In the genomic region with DNA sequence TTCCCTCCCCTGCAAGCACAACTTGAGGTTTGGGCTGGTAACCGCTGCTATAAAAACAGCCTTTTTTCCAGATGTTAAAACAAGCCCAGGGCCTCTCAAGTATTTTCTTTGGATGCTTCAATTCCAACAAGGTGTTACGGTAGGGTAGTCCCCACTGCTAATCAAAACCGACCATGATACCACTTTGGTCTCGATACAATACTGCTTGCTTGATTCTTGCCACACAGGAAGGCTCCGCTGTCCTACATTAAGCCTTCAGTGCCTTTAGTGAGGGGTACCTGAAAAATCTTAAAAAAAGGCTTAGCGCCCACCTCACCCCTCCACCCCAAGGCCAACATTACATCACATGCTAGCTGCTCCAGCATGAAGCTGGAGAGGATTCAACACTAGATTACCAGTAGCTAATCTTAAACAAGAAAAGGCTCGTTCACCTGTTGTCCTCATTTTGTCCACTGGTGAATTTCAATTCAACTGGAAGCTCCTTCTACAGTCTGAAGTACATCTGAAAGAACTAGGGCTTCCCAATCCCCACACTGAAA, we compare ENCODE assay signal across 8 mouse cellular contexts. TPM values are rescaled to one million over a fixed set of nuclear protein-coding genes. Genes with fewer than 3 reads are reported as not detected.
DNase-seq lines count a peak whose midpoint lies in the region; ATAC-seq and TF ChIP-seq lines count a peak whose summit lies in the region.

No protein-coding gene starts in this region.

- H3K4me1 ChIP-seq in forebrain, embryonic 11.5 days (replicated peaks; ENCODE audit: control insufficient read depth, insufficient read depth, low read length), result peaks cover 17% of the 10 kb centered on the region; the same call in 1 of the 2 replicates
- H3K4me1 ChIP-seq in limb, embryonic 14.5 days (ENCODE audit: control insufficient read depth, insufficient read depth, low read length), result peaks cover 13% of the 10 kb centered on the region; the same call in 1 of the 2 replicates
- peaks cover 20% of the 10 kb centered on the region for H3K4me1 ChIP-seq in stomach, embryonic 16.5 days (ENCODE audit: control insufficient read depth, insufficient read depth, low read length)

- H3K9ac ChIP-seq in forebrain, embryonic 11.5 days (ENCODE audit: low read length), result peak overlapping the region; percentile 20; the same call in 1 of the 2 replicates
- peak overlapping the region; percentile 98 for H3K9ac ChIP-seq in limb, embryonic 14.5 days (ENCODE audit: low read depth, low read length, severe bottlenecking)
- peak overlapping the region; percentile 51 for H3K9ac ChIP-seq in stomach, embryonic 16.5 days (ENCODE audit: low read length)

- ATAC-seq in forebrain, embryonic 11.5 days (replicated peaks; ENCODE audit: low FRiP score), result no peak
- ATAC-seq in limb, embryonic 14.5 days (ENCODE audit: low FRiP score, low read depth), result no peak
- ATAC-seq in stomach, embryonic 16.5 days (ENCODE audit: insufficient read depth, low FRiP score), result no peak

- no peak overlapping the region for H3K27ac ChIP-seq in forebrain, embryonic 11.5 days (ENCODE audit: low read depth, low read length)
- H3K27ac ChIP-seq in limb, embryonic 14.5 days (replicated peaks; ENCODE audit: low read depth, low read length), result peak overlapping the region; percentile 28
- H3K27ac ChIP-seq in stomach, embryonic 16.5 days (ENCODE audit: low read length), result peak overlapping the region; percentile 35

- no peaks in the 10 kb centered on the region for H3K9me3 ChIP-seq in forebrain, embryonic 11.5 days (ENCODE audit: control insufficient read depth, low read length)
- H3K9me3 ChIP-seq in limb, embryonic 14.5 days (ENCODE audit: control insufficient read depth, low read length), result no peaks in the 10 kb centered on the region
- H3K9me3 ChIP-seq in stomach, embryonic 16.5 days (replicated peaks; ENCODE audit: control insufficient read depth, low read length), result no peaks in the 10 kb centered on the region

- H3K4me2 ChIP-seq in forebrain, embryonic 11.5 days (ENCODE audit: low read depth, low read length, severe bottlenecking), result peak overlapping the region; percentile 86
- H3K4me2 ChIP-seq in limb, embryonic 14.5 days (replicated peaks; ENCODE audit: low read depth, low read length, severe bottlenecking), result peak overlapping the region; percentile 97
- H3K4me2 ChIP-seq in stomach, embryonic 16.5 days (ENCODE audit: low read depth, low read length), result peak overlapping the region; percentile 98

- H3K27me3 ChIP-seq in forebrain, embryonic 11.5 days (ENCODE audit: control insufficient read depth, insufficient read depth, low read length), result no peaks in the 10 kb centered on the region
- no peaks in the 10 kb centered on the region for H3K27me3 ChIP-seq in limb, embryonic 14.5 days (ENCODE audit: control insufficient read depth, insufficient read depth, low read length)
- H3K27me3 ChIP-seq in stomach, embryonic 16.5 days (ENCODE audit: control insufficient read depth, insufficient read depth, low read length), result no peaks in the 10 kb centered on the region

- peak; percentile 21 for DNase-seq in cerebellum, adult 8-10 months
- no peak for DNase-seq in cerebellum, postnatal 36 days
- DNase-seq in 3T3-L1 (ENCODE audit: low read depth, low spot score), result peak; percentile 66
- peak; percentile 50 for DNase-seq in forebrain, embryonic 11.5 days (ENCODE audit: low spot score)
- no peak for DNase-seq in limb, embryonic 14.5 days (ENCODE audit: low spot score)
- DNase-seq in spleen, adult 18-20 months, result no peak
- DNase-seq in B cell, adult 2 months, result no peak

- peak overlapping the region; percentile 99 for H3K4me3 ChIP-seq in forebrain, embryonic 11.5 days (ENCODE audit: low read depth, low read length)
- peak overlapping the region; percentile 74 for H3K4me3 ChIP-seq in limb, embryonic 14.5 days (replicated peaks; ENCODE audit: low read length)
- H3K4me3 ChIP-seq in stomach, embryonic 16.5 days (replicated peaks; ENCODE audit: low read length), result peak overlapping the region; percentile 97

- peaks cover 23% of the 10 kb centered on the region for H3K36me3 ChIP-seq in forebrain, embryonic 11.5 days (ENCODE audit: control insufficient read depth, insufficient read depth, low read length)
- H3K36me3 ChIP-seq in limb, embryonic 14.5 days (ENCODE audit: control insufficient read depth, insufficient read depth, low read length), result peaks cover 55% of the 10 kb centered on the region
- H3K36me3 ChIP-seq in stomach, embryonic 16.5 days (ENCODE audit: control insufficient read depth, insufficient read depth, low read length), result peaks cover 17% of the 10 kb centered on the region

- TF ChIP-seq POLR2A in limb, embryonic 14.5 days (IDR thresholded peaks at IDR 0.05; ENCODE audit: borderline replicate concordance, extremely low read depth, insufficient read depth, insufficient read length), result no peak

- 81% methylated on average over 7 of the region's 7 CpGs for WGBS in forebrain, embryonic 11.5 days
- whole genome bisulfite sequencing in limb, embryonic 14.5 days, result 44% methylated on average over 7 of the region's 7 CpGs
- 51% methylated on average over 7 of the region's 7 CpGs for WGBS in stomach, embryonic 16.5 days

RNA-seq across cellular contexts. Expression of gene Scyl1, which starts 25.4 kb away (rescaled TPM):
- polyA plus RNA-seq in forebrain, embryonic 11.5 days (2014; fragmentation: Nextera tagmentation; extraction: Ambion mirVana), result 65.2 and 66.3 TPM in 2 replicates
- 152 and 186 TPM in 2 replicates for polyA plus RNA-seq in limb, embryonic 14.5 days (2012; rRNA removed)
- polyA plus RNA-seq in limb, embryonic 14.5 days (2014; fragmentation: Nextera tagmentation; extraction: Ambion mirVana), result 78.4 and 81.1 TPM in 2 replicates
- polyA plus RNA-seq in stomach, embryonic 16.5 days (2015; fragmentation: Nextera tagmentation; extraction: Ambion mirVana), result 66.3 and 67.8 TPM in 2 replicates

RNA-seq across cellular contexts. Expression of gene Ltbp3, which starts 55.9 kb away (rescaled TPM):
- 5.0 and 5.5 TPM in 2 replicates for polyA plus RNA-seq in forebrain, embryonic 11.5 days (2014; fragmentation: Nextera tagmentation; extraction: Ambion mirVana)
- polyA plus RNA-seq in limb, embryonic 14.5 days (2012; rRNA removed), result 341 and 441 TPM in 2 replicates
- polyA plus RNA-seq in limb, embryonic 14.5 days (2014; fragmentation: Nextera tagmentation; extraction: Ambion mirVana), result 99.8 and 103 TPM in 2 replicates
- 22.8 and 24.6 TPM in 2 replicates for polyA plus RNA-seq in stomach, embryonic 16.5 days (2015; fragmentation: Nextera tagmentation; extraction: Ambion mirVana)

Comparison
In these comparisons a context has a peak if more than half of its experiments do, and no peak if none do; other contexts are left out.
1. DNase-seq: peak in cerebellum, adult 8-10 months (single experiment), 3T3-L1 (single experiment) and forebrain, embryonic 11.5 days (single experiment); none in cerebellum, postnatal 36 days (0 of 2), limb, embryonic 14.5 days (single experiment), spleen, adult 18-20 months (0 of 2) and B cell, adult 2 months (0 of 2).
2. H3K9ac ChIP-seq: peak in every context shown above with its lines; median percentile 98 in limb, embryonic 14.5 days; 51 in stomach, embryonic 16.5 days; 20 in forebrain, embryonic 11.5 days.
3. Peak in every context shown above with its lines, with median percentiles within 50 percentile points of each other: H3K4me2 ChIP-seq and H3K4me3 ChIP-seq.